Mouse (Mus musculus): ENCODE data around the gene Zdhhc4. TPM values are rescaled to one million over a fixed set of nuclear protein-coding genes. Genes with fewer than 3 reads are reported as not detected.

Gene Zdhhc4
- polyA plus RNA-seq, 1 experiment from 2014 or later = 87.6 TPM

DNA sequence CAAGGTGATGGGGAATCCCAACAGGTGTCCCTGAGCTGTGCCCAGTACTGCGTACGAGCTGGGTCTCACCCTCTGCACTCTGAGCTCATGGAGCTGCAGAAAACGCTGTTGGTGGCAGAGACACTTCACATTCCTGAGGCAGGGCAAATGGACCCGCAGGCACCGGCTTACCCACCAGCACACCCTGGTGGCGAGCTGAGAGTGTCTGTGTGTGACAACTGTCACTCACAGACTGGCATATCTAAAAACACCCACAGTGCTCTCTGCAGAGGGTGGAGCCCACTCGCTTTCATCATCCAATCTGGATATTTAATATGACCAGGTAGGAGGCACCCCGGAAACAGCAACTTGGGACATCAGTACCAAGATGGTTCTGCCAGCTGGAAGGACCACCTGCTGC lies 27.8 kb downstream of the Zdhhc4 start:
- Histone ChIP-seq H3K36me3 (ENCODE audit: insufficient read depth, low read length) (peaks cover 28% of the 10 kb centered on the region), H3K4me3 (replicated peaks; ENCODE audit: low read depth, low read length) (no peak overlapping the region), H3K9me3 (replicated peaks; ENCODE audit: low read length) (no peaks in the 10 kb centered on the region), H3K27me3 (ENCODE audit: insufficient read depth, low read length) (no peaks in the 10 kb centered on the region), H3K27ac (no peak overlapping the region), H3K4me1 (replicated peaks; ENCODE audit: insufficient read depth, low read length) (no peaks in the 10 kb centered on the region), H3K4me2 (ENCODE audit: low read length) (no peak overlapping the region), H3K9ac (ENCODE audit: low read depth, low read length) (no peak overlapping the region)
- no peak for ATAC-seq (replicated peaks; ENCODE audit: low FRiP score, low read depth)
- 79% methylated on average over 8 of the region's 8 CpGs for WGBS
- DNase-seq (ENCODE audit: low spot score) = peak; percentile 7
- TF ChIP-seq CTCF (IDR thresholded peaks at IDR 0.05; ENCODE audit: low read depth) = peak; percentile 63

GRCm38 (mm10) chr5:143299686-143300085 lies 29.4 kb downstream of the Zdhhc4 start:
- no peak for ATAC-seq (replicated peaks; ENCODE audit: low FRiP score, low read depth)
- Histone ChIP-seq H3K27ac (no peak overlapping the region), H3K36me3 (ENCODE audit: insufficient read depth, low read length) (peaks cover 24% of the 10 kb centered on the region), H3K9me3 (replicated peaks; ENCODE audit: low read length) (no peaks in the 10 kb centered on the region), H3K9ac (ENCODE audit: low read depth, low read length) (no peak overlapping the region), H3K4me1 (replicated peaks; ENCODE audit: insufficient read depth, low read length) (no peaks in the 10 kb centered on the region), H3K27me3 (ENCODE audit: insufficient read depth, low read length) (no peaks in the 10 kb centered on the region), H3K4me3 (replicated peaks; ENCODE audit: low read depth, low read length) (no peak overlapping the region), H3K4me2 (ENCODE audit: low read length) (no peak overlapping the region)
- peak; percentile 87 for TF ChIP-seq CTCF (IDR thresholded peaks at IDR 0.05; ENCODE audit: low read depth)
- WGBS = 93% methylated on average over 4 of the region's 4 CpGs
- DNase-seq (ENCODE audit: low spot score) = peak; percentile 22

GRCm38 (mm10) chr5:143298391-143298790 lies 30.7 kb downstream of the Zdhhc4 start:
- peak; percentile 45 for TF ChIP-seq CTCF (IDR thresholded peaks at IDR 0.05; ENCODE audit: low read depth)
- Histone ChIP-seq H3K4me2 (ENCODE audit: low read length) (no peak overlapping the region), H3K36me3 (ENCODE audit: insufficient read depth, low read length) (peaks cover 19% of the 10 kb centered on the region), H3K27me3 (ENCODE audit: insufficient read depth, low read length) (0 out of 2 replicates have a peak, but pooled peaks cover 7% of the 10 kb centered on the region), H3K9ac (ENCODE audit: low read depth, low read length) (no peak overlapping the region), H3K27ac (no peak overlapping the region), H3K4me3 (replicated peaks; ENCODE audit: low read depth, low read length) (no peak overlapping the region), H3K9me3 (replicated peaks; ENCODE audit: low read length) (no peaks in the 10 kb centered on the region), H3K4me1 (replicated peaks; ENCODE audit: insufficient read depth, low read length) (peaks cover 4% of the 10 kb centered on the region; the same call in 1 of the 2 replicates)
- ATAC-seq (replicated peaks; ENCODE audit: low FRiP score, low read depth) (no peak), DNase-seq (ENCODE audit: low spot score) (no peak)
- WGBS = 97% methylated on average over 7 of the region's 7 CpGs

DNA sequence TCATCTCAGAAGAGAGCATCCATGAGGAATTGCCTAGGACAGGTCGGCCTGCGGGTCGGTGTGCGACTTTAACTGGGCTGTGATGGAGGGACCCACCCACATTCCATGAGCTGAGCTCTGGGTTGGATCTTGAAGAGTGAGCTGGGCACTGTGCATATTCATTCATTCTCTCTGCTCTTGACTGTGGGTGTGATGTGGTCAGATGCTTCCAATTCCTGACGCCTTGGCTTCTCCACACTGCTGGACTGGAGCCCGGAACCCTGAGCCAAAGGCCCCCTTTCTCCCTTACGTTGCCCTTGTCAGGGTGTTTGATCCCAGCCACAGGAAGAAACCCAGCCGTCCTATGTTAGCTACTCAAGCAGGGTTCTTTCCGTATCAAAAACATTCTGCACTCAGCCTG lies 31.1 kb downstream of the Zdhhc4 start:
- Histone ChIP-seq H3K4me1 (replicated peaks; ENCODE audit: insufficient read depth, low read length) (peaks cover 8% of the 10 kb centered on the region; the same call in 1 of the 2 replicates), H3K27me3 (ENCODE audit: insufficient read depth, low read length) (0 out of 2 replicates have a peak, but pooled peaks cover 7% of the 10 kb centered on the region), H3K9ac (ENCODE audit: low read depth, low read length) (no peak overlapping the region), H3K4me3 (replicated peaks; ENCODE audit: low read depth, low read length) (no peak overlapping the region), H3K4me2 (ENCODE audit: low read length) (no peak overlapping the region), H3K36me3 (ENCODE audit: insufficient read depth, low read length) (peaks cover 19% of the 10 kb centered on the region), H3K9me3 (replicated peaks; ENCODE audit: low read length) (no peaks in the 10 kb centered on the region), H3K27ac (no peak overlapping the region)
- WGBS = 87% methylated on average over 9 of the region's 9 CpGs
- no peak for ATAC-seq (replicated peaks; ENCODE audit: low FRiP score, low read depth)
- TF ChIP-seq CTCF (IDR thresholded peaks at IDR 0.05; ENCODE audit: low read depth) = no peak
- DNase-seq (ENCODE audit: low spot score) = no peak

GRCm38 (mm10) chr5:143295330-143295729 lies 33.7 kb downstream of the Zdhhc4 start:
- H3K4me1 ChIP-seq (replicated peaks; ENCODE audit: insufficient read depth, low read length) = peaks cover 10% of the 10 kb centered on the region; the same call in 1 of the 2 replicates
- H3K36me3 ChIP-seq (ENCODE audit: insufficient read depth, low read length) = 0 out of 2 replicates have a peak, but pooled peaks cover 3% of the 10 kb centered on the region
- peaks cover 16% of the 10 kb centered on the region; the same call in 1 of the 2 replicates for H3K27me3 ChIP-seq (ENCODE audit: insufficient read depth, low read length)
- no peak for TF ChIP-seq CTCF (IDR thresholded peaks at IDR 0.05; ENCODE audit: low read depth)
- DNase-seq (ENCODE audit: low spot score) = no peak
- no peak overlapping the region for H3K4me2 ChIP-seq (ENCODE audit: low read length)
- no peaks in the 10 kb centered on the region for H3K9me3 ChIP-seq (replicated peaks; ENCODE audit: low read length)
- no peak overlapping the region for H3K4me3 ChIP-seq (replicated peaks; ENCODE audit: low read depth, low read length)
- no peak overlapping the region for H3K9ac ChIP-seq (ENCODE audit: low read depth, low read length)
- ATAC-seq (replicated peaks; ENCODE audit: low FRiP score, low read depth) = no peak
- H3K27ac ChIP-seq = no peak overlapping the region
- WGBS = 81% methylated on average over 2 of the region's 2 CpGs

DNA sequence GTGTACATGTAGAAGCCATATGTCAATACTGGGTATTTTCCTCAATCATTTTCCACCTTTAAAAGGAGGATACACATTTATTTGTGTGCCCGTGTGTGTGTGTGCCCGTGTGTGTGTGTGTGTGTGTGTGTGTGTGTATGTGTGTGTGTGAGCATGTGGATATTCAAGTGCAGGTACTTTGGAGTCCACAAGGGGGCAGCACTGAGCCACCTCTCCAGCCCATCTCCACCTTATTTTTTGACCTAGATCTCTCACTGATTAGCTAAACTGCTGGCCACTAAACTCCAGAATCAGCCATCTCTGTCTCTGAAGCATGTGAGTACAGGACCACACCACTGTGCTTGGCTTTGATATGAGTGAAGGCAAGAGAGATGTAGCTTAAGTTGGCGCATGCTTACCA lies 34.2 kb downstream of the Zdhhc4 start:
- ATAC-seq (replicated peaks; ENCODE audit: low FRiP score, low read depth) (no peak), DNase-seq (ENCODE audit: low spot score) (no peak)
- Histone ChIP-seq H3K4me2 (ENCODE audit: low read length) (no peak overlapping the region), H3K27me3 (ENCODE audit: insufficient read depth, low read length) (peaks cover 16% of the 10 kb centered on the region; the same call in 1 of the 2 replicates), H3K27ac (no peak overlapping the region), H3K9me3 (replicated peaks; ENCODE audit: low read length) (no peaks in the 10 kb centered on the region), H3K4me3 (replicated peaks; ENCODE audit: low read depth, low read length) (no peak overlapping the region), H3K36me3 (ENCODE audit: insufficient read depth, low read length) (0 out of 2 replicates have a peak, but pooled peaks cover 3% of the 10 kb centered on the region), H3K4me1 (replicated peaks; ENCODE audit: insufficient read depth, low read length) (peaks cover 10% of the 10 kb centered on the region; the same call in 1 of the 2 replicates), H3K9ac (ENCODE audit: low read depth, low read length) (no peak overlapping the region)
- TF ChIP-seq CTCF (IDR thresholded peaks at IDR 0.05; ENCODE audit: low read depth) = peak; percentile 49
- 96% methylated on average over 3 of the region's 3 CpGs for WGBS

GRCm38 (mm10) chr5:143293404-143293803 lies 35.7 kb downstream of the Zdhhc4 start, which contains the start of gene Zfp853:
Gene Zfp853 (minus strand): TSS chr5:143293623.
- peak within 1 kb of the TSS; percentile 57 for H3K9ac ChIP-seq (ENCODE audit: low read depth, low read length)
- TF ChIP-seq CTCF (IDR thresholded peaks at IDR 0.05; ENCODE audit: low read depth) = no peak
- peaks cover 28% of the 10 kb centered on the region for H3K27me3 ChIP-seq (ENCODE audit: insufficient read depth, low read length)
- no peaks in the 10 kb centered on the region for H3K36me3 ChIP-seq (ENCODE audit: insufficient read depth, low read length)
- H3K4me2 ChIP-seq (ENCODE audit: low read length) = peak within 1 kb of the TSS; percentile 93
- H3K4me1 ChIP-seq (replicated peaks; ENCODE audit: insufficient read depth, low read length) = peaks cover 10% of the 10 kb centered on the region; the same call in 1 of the 2 replicates
- no peak for DNase-seq (ENCODE audit: low spot score)
- no peaks in the 10 kb centered on the region for H3K9me3 ChIP-seq (replicated peaks; ENCODE audit: low read length)
- peak within 1 kb of the TSS; percentile 53 for H3K4me3 ChIP-seq (replicated peaks; ENCODE audit: low read depth, low read length)
- whole genome bisulfite sequencing = under 1% methylated on average over 21 of the region's 38 CpGs
- 0 out of 2 replicates have a peak, but pooled peaks have one; percentile 35 for ATAC-seq (replicated peaks; ENCODE audit: low FRiP score, low read depth)
- no peak within 1 kb of the TSS for H3K27ac ChIP-seq
